Mouse (Mus musculus) yolk sac, embryonic 10.5 days (tissue): ENCODE results near the gene Gatb.
"Not testable (repeated sequence)": the region's sequence is repeated elsewhere in the genome, so short reads cannot be mapped to it uniquely, and the experiment has no call there.

Source experiments
- DNase-seq: peaks from one replicate; pipeline ENCODE4 v3.0.0-alpha.2; 2017; ENCODE audit warnings: low spot score

Gene Gatb

DNA sequence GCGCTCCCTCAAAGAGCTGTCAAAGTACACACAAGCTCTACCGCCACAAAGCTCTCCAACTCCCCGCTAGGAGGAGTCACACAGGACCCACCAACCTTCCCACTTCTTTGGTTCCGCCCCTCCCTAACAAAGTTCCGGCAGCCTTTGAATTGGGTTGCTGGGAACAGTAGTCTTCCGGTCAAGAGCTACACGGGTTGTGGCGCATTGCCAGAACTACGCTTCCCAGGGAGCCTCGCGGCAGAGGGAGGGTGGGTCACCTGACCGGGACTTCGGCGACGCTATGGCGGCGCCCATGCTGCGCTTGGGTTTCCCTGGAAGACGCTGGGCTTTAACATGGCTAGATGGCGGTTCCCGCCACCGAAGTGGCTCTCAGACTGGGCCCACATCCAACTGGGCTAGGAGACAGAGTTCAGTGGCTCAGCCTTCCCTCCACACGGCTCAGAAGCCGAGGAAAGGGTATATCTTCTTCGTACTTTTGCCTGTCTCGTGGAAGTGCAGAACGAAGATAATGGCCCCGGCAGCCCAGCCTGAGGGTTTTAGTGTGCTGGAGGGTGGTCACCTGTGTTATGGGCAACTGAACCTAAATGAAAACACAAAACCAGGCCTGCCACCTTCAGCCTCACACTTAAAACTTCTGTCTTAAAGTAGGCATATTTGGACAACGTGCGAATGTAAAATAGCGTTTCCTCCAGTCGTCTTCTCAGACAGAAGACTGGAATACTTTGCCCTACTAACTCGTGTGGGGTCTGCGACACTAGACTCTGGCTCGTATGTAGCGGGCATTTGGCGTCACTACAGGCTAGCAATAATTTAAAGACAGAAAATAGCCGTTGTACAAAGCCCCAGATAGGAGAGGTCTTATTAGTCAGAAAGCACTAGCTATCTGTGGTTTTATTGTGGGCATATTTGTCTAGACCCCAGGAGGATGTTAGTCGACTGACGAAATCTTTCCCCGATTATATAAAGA, at the start of gene Gatb:
Gatb (plus strand) TSS at position 256 of the 967 bp plus-strand sequence.
- peak; percentile 97 for DNase-seq

DNA sequence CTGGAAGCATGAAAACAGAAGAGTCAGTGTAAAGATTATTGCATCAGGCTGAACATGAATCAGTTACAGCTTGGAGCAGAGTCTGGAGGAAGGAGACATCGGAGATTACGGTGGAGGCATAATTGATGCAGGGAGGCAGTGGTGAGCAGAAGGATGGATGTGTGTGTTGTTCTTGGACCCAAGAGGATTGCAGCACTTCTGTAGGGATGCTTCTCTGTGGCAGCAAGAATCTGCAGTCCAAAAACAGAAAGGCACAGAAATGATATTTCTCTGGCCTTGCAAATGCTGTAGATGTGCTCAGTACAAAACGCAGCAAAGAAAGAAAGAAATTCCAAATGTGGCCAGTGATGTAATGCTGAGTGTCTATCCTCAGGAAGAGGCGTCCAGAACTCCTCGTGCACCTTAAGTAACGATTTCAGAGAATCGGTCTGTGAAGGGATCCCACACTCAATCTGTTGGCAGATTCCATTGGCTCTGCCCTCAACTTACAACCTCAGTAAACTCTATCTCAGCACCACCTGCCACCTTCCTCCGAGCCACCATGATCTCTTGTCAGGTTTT, 43.2 kb upstream of the Gatb start:
- no peak for DNase-seq

DNA sequence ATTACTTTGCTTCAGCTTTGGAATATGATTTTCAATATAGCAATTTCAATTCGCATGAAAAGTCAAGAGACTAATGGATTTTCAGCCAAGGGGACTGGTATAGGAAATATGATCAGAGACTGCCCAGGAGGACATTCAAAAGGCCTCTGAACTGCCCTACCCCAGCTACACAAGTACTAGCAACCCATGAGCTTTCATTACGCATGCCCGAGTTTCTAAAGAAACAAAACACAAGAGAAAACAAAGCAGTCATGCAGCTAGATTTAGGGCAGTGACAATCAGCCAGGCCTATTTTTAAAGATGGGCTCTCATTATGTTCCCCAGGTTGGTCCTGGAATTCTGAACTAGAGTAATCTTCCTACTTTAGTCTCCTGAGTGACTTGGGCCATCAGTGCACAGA, 41.5 kb upstream of the Gatb start:
- DNase-seq, result no peak

DNA sequence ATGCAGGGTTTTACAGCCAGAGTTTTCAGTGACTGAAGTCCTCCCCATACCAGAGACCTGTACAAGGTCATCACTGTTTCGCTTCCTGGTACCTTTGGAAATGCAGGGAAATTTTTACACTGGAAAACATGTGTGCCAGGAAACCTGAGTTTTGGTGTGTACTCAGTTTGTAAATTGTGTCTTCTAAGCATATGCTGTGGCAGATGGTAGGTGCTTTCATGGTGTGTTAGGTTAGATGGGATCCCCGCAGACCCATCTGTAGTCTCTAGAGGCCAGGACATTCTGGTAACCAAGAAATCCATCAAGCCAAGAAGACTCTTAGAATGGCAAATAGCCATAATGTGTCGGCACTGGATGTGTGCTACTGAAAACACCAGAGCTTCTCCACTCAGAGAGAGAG, 38.9 kb upstream of the Gatb start:
- no peak for DNase-seq

DNA sequence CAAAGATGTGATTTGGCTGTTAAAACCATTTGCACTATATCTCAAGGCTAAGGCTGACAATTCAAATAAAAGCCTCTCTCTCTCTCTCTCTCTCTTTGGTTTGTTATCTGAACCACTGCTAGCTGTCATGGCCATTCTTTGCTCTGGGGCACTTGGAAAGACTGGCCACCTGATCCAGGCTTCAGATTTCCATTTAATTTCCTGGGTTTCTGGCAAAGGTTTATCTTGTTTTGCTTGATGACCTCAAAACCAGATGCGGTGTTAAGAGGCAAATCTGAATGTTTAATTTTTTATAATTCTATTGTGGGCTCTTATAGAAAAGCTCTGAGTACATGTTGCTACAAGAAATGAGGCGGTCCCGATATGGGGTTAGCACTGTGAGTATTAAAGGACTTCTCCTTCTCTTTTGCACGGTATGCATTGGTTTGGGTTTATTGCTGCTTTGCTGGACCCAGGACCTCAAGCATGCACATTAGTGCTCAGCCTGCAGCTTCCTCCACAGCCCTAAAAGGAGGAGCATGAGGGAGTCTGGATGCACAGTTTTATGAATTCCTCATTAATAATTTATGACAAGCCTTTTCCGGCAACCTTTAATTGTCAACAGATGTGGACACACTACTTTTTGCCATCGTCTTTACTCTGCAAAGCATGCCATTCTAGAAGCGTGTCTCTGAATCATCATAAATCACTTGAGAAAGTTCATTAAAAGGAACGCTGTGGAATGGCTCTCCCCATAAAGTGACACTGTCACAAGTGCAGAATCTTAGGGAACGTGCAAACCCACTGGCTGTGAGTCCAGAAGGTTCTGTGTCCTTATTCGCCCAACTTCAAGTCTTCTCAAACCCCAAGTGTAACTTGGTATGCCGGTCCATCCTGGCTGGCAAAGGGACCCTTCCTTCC, 38.0 kb upstream of the Gatb start:
- no peak for DNase-seq

DNA sequence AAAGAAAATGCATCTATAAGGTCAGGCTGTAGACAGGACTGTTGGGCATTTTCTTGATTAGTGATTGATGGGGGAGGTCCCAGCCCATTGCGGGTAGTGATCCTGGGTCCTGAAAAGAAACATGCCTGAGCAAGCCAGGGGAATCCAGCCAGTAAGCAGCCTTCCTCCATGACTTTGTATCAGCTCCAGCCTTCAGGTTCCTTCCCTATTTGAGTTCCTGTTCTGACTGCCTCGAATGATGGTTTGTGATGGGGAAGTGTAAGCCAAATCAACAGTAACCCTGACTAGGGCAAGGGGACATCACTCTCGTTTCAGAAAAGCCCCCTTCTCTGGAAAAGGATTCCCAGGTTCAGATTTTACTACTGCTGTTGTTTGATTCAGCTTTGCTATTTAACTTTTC, 31.2 kb upstream of the Gatb start:
- DNase-seq, result no peak

DNA sequence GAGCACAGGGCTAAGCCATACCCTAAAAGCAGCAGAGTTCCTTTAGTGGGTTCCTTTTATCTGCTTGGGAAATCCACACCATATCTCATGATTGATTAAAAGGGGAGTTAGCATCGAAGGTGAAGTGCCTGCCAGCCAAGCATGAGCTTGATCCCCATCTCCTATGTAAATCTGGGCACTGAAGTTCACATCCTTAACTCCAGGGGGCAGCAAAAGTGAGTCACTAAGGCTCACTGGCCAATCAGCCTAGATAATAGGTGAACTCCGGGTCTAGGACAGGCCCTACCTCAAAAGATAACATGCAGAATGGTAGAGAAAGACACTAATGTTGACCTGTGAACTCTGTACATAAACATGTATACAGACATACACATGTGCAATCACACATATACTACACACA, 30.3 kb upstream of the Gatb start:
- DNase-seq, result no peak

DNA sequence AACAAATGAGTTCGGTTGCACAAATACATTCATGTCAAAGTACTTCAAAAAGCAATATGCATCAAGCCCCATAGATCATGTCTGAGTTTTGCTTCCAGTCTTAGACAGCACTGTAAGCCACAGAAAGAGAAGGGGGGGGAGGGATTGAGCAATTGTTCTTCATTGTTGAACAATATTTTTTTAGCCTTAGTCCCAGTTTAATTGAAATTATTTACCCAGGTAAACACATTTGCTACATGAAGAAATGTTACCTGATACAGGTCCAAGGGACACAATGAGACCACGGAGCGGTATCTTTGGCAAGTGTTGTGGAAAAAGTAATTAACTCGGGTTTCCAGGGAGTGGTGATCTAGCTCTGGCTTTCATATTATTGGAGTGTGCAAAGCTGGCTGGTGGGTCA, 23.6 kb upstream of the Gatb start:
- DNase-seq, result no peak

DNA sequence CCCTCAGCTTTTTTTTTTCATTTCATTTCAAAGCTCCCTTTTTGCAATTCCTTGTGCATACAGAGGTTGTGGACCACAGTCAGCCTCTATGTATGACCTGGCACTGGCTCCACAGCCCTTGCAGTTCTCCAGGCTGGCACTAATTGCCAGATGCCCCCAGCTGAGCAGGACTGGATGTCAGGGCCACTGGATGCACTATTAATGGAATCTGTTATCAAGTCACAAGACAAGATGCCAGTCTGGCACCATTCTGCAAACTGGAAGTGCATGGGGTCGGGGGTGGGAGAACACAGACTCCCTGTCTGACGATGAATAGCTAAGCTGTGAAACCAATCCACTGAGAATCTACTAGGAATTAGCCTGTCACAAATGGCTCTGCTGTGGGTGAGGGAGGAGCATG, 22.6 kb upstream of the Gatb start:
- DNase-seq, result no peak

DNA sequence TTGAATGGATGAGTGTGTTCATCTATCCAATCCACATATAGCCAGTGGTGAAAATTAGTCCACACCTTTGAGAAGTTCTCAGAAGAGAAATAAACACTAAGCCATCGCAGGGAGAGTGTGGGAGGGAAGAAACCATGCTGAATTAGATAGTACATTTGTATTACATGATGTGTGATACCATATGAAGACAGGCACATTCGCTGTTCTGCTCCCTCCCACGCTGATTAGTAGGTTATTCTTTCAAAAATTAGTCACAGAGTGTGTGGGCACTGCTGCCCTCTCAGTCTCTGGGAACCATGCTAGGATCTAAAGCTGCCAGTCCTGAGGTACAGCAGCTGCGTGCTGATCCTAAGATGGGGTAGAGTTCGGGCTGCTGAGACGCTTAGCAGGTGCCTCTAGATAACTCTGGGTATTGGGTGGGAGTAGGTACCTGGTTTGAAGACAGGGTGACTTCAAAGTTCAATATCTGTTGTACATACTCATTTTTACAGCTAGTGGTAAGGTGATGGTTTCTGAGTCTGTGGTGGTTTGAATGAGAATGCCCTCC, 20.1 kb upstream of the Gatb start:
- no peak for DNase-seq

DNA sequence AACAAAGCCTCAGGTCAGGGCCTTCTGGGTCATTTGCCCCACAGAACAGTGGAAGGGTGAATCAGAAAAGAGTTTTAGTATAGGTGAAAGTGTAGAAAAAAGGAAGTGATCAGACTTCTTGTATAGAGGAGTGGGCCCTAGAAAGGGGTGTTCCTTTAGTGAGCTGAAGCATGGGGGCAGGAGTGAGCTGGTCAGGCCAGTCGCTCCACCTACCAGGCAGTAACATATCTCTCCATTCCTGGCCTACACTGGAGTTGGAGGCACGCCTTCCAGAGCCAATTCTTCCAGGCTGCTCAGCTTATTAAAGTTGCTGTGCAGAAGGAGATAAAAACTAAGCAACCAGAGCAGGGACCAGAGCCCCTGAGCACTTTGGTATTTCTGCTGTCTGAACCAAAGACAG, 9.3 kb upstream of the Gatb start:
- DNase-seq, result no peak

DNA sequence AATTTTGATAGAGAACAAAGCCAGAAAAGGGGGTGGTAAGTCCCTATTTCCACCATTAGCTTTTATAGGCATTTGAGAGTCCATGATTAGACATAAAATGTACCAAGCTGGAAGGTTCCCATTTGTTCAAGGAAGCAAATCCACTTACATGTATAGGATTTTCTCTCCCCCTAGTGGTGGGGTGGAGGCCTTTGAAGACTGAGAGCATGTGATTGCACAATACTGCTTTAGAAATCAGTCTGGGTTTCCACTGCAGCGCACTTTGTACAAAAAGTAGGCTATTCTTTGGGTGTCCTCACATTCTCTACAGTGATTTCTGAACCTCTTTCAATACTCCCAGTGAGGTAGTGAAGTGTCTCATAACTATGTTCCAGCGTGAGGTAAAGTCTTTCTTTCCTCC, 2.6 kb upstream of the Gatb start:
- DNase-seq, result peak; percentile 25

DNA sequence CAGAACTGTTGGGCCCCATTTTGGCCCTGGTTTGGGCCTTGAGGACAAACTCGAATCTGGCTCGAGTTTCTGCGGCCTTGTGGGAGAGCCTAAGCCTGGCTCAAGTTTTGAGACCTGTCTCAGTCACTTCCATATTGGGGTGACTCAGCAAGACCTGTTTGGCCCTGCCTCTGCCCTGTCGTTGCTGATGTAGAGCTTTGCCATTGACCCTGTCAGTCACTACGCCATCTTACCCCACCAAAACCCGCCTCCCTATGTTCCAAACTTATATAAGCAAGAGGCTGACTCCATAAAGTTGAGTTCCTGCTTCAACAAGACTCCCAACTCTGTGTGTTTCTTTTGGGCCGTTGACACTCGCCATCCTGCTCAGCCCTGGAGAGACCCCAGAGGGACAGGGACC, 1.4 kb upstream of the Gatb start:
- DNase-seq, result not testable (repeated sequence)

DNA sequence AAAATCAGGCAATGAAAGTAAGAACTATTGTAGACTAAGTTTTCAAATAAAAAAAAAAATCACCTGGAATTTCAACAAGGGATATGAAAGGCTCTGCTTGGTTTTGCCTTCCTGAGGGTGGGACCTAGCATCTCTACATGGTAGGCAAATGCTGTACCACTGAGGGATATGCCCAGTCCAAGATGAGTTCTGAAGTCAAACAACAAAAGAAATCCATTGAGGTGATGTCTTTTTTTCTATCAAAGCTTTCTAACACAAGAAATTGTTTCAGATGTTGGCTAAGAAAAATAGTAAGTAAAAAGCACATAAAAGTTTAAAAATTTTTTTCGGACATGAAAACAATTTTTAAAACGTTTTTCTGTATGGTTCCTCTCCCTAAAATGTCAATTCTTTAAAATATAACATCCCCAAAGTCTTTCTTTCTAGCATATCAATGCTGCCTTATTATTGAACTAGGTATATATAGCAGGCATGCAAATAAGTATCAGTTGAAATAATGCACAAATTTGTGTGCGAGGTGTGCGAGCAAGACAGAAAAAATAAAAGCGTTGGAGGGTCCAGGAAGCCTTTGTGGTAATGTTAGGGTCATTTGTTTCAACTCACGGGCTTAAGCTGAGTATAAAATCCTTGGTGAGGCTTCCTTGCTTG, 579 bp upstream of the Gatb start:
- no peak for DNase-seq

DNA sequence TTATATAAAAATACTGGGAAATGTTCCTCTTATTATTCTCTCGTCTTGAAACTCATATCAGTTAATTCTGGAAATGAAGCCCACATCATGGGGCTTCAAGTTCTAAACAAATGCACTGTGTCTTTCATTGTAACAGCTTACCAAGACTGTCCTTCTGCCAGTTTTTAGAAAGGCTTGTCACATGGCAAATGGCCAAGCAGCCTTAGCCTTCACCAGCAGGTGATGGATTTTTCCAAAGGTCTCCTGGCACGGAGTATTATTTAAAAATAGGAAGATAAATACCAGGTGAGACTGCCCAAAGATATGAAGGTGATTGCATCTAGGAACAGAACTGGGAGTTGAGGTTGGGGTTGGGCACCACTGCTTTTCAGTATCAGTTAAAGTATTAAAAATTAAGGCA, 8.8 kb downstream of the Gatb start:
- DNase-seq, result no peak

DNA sequence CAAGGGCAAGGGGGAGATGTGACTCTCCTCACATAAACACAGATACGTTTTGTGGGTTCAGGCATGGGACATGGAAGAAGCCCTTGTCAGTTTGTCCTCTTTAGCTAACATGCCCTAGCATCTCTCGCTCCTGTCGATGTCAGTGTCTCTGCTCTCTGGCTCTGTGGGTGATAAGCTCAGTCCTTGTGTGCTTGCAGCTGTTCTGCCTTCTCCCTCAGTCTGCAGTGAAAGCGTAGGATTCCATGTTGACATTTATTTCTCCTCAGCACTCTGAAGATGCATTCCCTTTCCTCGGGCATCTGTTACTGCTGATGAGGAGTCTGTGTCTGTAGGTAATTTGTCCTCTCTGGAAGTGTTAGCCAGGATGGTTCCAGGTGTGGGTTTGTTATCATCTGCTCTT, 9.3 kb downstream of the Gatb start:
- no peak for DNase-seq

DNA sequence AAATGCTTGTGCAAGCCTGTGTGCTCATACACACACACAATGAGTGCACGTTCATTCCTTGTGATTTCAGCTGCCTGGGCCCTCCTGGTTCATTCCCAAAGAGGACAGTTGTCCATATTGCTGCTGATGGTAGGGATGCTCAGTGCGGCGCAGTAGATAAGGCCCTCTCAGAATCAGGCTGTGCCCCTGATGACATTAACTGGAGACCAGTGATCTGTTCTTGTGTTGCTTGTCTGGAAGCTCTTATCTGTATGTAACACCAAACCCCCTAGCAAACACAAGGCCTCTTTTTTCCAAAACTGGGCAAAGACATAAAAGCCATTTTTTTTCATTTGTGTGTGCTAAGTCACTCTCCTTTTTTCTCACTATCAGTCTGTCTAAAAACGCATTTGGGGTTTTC, 11.0 kb downstream of the Gatb start:
- DNase-seq, result no peak

DNA sequence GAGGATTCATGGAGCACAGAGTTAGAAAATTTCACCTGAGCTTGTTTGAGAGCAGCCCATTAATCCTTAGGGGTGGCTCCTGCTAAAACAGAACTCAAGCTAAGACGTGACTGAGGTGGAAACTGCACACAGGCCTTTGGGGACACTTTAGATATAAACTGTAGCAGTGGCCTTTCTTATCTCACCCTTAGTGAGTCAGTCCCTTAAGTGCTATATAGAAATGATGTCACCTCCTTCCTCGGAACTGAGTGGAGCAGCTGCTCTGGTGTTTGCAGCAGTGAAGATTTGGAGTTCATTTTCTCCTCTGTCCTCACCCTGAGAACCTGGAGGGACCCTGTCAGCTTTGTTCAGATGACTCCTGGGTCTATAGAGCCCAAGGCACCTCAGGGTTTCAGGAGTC, 14.8 kb downstream of the Gatb start:
- no peak for DNase-seq

DNA sequence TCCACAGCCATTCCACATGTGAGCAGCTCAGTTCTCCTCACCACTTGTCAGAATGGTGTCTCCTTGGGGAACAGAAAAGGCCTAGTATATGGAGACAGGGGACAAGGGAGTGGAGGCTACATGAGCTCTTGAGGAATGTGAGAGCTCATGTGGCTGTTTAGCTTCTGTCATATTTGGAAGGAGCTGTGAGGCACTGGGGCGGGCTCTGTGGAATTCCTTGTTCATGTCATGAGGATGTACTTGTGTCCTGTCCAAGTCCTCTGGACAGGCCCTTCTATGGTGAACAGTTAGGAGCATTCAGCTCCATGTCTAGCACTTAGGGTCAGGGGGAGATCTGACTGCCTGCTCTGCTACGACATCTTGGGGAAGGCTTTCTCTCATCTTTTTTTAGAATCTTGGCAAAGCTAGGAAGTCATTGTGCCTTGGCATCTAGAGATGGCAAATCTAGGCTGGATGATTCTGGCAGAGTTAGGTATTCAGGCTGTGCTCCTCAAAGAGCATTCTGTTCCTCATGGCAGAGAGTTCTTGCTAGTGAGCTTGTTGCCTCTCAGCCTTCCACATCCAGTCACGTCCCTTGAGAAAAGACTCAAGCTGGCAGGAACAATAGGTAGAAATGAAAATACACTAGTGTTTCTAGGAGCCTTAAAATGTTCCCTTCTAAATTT, 16.3 kb downstream of the Gatb start:
- DNase-seq, result no peak

DNA sequence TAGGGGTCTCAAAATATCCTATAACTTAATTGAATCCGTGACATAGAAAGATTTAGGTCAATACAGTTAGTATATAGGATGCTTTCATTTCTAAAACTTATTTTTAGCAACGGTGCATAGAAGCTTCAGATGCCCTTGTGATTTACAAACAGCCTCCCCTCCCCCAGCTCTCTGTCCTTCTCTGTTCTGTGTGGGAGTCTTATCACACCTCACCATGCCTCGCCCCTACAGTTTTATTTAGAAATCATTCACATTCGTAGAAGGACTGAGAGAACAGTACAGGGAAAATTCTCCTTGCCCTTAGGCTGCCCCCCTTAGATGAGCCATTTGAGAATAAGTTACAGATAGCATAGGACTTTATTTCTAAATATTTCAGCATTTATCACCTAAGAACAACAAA, 18.1 kb downstream of the Gatb start:
- DNase-seq, result no peak

DNA sequence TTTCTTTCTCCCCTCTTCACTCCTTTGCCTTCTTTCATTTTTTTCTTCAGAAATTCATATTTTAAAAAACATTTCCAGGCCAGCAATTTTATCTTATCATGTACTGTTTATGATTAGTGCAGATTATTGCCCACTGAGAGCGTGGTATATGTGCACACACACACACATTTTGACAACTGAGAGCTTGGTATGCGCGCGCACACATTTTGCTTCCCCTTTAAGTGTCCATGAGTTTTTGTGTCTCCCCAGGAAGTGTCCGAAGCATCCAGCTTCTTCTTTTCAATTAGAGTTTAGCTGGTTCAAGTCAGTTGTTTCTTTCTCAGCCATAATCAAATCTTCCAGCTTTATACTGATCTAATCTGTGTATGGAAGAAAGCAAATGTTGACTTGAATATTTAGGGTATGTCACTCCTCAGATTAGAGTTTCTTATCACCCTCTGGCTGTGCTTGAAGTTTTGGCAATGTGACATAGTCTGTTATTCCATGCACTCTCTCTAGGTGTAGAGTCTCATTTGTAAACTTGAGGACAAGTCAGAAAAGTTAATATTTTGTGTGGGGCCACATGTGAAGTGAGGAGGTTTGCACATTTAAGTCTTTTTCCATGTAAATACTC, 18.8 kb downstream of the Gatb start:
- no peak for DNase-seq
